Mouse (Mus musculus) olfactory bulb, adult 2 months (tissue): Measurements from ENCODE around the gene Nr1i3.

Source experiments
- CTCF ChIP-seq: fragments of 200-500 bp; IDR thresholded peaks from 2 replicates; pipeline ENCODE4 v1.5.1; 2012; ENCODE audit warnings: low read depth, mild to moderate bottlenecking, low read length, moderate library complexity; ENCODE audit not compliant: insufficient read depth
- POLR2A ChIP-seq: fragments of 200-500 bp; IDR thresholded peaks from 2 replicates; pipeline ENCODE4 v1.6.1; 2012; ENCODE audit warnings: mild to moderate bottlenecking, low read depth, low read length, moderate library complexity; ENCODE audit not compliant: insufficient read depth

DNA sequence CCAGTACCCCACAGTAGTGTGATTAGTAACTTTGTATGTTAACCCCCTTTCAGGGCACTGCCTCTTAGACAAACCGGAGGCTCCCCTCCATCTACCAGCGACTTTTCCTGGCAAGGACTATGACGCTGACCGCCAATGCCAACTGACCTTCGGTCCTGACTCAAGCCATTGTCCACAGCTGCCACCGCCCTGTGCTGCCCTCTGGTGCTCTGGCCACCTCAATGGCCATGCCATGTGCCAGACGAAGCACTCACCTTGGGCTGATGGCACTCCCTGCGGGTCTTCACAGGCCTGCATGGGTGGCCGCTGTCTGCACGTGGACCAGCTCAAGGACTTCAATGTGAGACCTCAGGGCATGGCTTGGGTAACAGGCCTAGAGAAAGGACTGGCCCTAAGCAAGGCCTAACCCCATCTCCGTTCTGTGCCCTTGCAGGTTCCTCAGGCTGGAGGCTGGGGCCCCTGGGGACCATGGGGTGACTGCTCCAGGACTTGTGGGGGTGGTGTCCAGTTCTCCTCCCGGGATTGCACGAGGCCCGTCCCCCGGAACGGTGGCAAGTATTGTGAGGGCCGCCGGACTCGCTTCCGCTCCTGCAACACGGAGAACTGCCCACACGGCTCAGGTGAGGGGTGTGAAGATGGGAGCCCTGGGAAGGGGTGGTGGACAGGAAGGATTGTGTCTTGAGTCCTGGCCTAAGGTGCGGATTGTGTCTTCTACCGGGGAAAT is 42.5 kb downstream of the Nr1i3 start:
- TF ChIP-seq CTCF (0 out of 2 replicates have a peak, but pooled peaks have one; percentile 8), POLR2A (no peak)
